Mouse (Mus musculus): ENCODE results near the gene Map2.
A peak's percentile ranks its signal among the peaks of the same experiment; 100 is the strongest.

Gene Map2

DNA sequence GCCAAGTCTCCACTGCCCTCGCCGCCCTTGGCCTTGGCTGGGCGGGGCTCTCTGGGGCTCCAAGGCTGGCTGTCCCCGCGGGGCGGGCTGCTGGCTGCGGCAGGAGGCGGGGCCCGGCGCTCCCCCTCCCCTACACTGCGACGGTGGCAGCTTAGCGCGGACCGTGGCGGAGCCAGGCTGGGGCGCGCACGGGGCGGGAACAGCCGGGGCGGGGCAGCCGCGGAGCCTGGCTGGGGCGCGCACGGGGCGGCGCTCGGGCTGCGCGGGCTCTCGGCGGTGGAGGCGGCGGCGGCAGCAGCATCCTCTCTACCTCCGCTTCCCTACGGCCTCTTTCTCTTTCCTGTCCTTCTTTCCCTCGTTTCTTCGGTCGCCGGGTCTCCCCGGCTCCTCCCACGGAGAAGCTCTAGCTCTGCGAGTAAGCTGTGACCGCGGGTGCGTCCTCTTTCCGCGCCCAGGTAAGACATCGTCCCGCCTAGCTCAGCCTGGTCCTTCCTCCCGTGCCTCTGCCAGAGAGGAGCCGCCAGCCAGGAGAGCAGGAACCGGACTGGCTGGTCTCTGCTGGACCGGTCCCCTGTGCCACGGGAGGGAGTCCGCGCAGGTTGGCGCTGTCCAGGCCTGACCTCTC, at the start of gene Map2:
TSS of gene Map2 (plus strand) at position 233 of the 625 bp plus-strand sequence.
- peak; percentile 91 for DNase-seq

- no peak for DNase-seq
Measured at GRCm38 (mm10) chr1:66133014-66133413, 42.1 kb upstream of the Map2 start.

DNA sequence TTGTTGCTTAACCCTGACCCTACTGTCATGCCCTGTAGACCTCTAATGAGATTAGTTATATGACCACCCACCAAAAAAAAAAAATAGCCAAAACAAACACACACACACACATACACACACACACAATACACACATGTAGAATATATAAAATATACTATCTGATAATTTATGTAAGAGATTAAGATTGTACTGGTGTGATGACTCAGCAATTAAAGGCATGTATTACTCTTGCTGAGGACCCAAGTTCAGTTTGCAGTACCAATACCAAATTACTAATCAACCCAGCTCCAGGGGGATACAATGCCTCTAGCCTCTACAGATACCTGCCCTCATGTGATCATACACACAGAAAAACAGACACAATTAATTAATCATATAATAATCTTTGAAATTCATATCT, 39.7 kb upstream of the Map2 start:
- DNase-seq = no peak

DNA sequence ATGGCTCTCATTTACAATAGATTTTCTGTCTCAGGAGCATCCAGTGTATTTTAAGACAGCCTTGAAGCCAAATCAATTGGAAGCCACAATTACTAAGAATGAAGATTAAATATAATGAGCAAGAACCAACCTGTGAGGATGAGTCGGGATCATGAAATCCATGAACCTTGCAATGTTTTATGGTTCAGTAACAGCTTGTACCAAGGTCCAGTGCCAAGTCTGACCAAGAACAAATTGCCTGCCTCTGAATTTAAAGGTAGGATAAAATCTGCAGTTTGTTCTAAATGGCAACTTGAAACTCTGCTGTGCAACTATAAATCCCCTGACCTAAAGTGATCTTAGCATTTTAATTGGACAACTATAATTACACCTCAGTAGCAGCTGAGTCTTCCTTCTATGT, 34.4 kb upstream of the Map2 start:
- DNase-seq = no peak

GRCm38 (mm10) chr1:66145180-66145579, 29.9 kb upstream of the Map2 start:
- DNase-seq = no peak

GRCm38 (mm10) chr1:66148825-66149514, 26.1 kb upstream of the Map2 start:
- no peak for DNase-seq

- no peak for DNase-seq
Measured at GRCm38 (mm10) chr1:66150806-66151205, 24.3 kb upstream of the Map2 start.

DNA sequence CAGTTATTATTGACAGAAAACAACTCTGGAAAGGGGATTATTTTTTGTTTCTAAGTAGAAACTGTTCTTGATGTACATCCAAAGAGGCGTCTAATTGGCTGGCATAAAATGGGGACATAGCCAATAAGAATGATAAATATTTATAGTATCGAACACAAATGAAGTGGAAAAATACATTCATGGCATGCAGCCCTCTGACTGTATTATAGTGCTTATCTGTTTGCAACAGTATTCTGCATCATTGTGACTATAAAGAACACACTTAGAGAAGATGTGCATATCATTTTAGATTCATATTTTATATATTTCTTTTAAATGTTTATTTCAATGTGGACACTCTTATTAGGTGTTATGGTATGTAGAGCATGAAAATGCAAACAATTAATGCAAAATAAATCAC, 17.9 kb upstream of the Map2 start:
- DNase-seq = no peak

DNA sequence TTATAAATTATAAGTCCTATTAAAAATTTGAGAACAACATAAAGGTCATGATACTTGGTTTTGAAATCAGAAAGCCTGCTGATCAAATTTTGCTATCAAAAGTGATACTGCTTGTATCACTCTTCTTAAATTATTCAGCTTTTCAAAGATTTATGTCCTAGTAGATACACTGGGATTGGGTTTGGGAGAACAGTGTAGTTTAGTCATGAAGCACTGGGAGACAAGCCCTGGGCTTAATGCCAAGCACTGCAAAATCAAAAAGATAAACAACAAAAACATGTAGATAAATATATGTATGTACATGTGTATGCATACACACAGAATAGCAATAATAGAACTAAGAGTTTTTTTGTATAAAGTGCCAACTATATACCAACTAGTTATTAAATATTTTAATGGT, 17.5 kb upstream of the Map2 start:
- no peak for DNase-seq

DNA sequence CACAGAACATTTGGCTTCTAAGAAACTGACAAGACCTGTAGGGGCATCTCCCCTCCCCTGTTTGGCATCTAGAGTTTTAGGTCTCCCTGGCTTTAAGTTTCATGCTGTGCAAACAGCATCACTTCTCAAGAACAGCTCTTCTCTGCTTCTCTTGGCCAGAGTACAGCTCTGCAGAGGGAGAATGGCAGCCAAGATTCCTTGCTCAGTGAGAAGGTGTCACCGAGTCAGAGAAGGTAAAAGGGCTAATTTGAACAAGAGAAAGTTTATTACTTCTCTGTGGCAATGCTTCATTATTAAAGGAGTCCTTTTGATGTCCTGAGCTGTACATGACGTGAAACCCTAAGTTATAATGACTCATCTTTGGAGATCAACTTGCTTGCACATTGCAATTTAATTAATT, 10.4 kb upstream of the Map2 start:
- DNase-seq = no peak

DNA sequence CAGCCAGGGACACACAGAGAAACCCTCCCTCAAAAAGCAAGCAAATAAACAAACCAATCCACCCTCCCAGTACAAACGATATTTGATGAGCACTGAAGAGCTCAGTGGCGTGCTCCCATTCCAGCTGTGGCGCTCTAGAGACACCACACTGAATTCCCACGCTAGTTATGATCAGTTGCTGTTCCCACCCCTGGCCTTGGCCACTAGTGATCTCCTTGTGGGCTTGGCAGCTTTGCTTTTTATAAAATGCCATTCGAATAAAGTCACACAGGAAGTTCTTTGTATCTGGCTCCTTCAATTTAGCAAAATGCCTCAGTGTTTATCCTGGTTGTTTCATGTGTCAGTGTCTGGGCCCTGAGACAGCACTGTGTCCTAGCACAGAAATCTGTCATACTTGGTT, 6.4 kb upstream of the Map2 start:
- no peak for DNase-seq

DNA sequence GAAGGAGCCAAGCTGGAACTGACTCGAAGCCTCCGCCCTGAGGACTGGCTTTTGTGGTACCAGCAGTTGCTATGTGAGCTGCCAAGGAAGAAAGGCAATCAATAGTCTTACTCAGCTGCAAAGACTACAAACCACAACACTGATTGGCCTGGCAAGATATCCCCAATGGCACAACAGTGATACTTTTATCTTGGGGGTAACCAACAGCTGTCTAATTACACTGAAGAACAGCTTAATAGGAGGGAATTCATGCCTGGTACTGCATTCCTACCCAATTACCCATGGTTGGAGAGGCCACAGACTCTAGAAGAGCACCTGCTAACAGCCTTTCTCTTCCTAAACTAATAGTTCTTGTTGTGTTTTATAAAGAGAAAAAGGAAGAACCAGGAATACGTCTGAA, 2.9 kb upstream of the Map2 start:
- no peak for DNase-seq

DNA sequence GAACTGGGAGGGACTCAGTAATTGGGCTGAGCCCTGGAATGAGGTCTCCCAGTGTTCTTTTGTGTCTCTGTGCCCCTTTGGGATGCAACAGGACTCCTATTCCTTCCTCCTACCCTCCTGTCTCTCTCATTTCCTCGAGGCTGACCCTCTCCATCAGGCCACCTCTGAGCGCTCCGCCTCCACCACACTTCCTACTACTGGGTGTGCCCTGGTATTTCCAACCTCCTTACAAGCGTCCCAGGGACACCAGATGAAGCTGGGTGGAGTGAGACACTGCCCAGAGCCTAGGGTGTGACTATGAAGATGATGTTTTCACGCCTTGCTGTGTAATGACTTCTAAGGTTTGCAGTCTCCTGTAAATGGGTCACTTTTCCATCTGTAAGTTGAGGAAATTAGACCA, 1.4 kb upstream of the Map2 start:
- DNase-seq = no peak

DNA sequence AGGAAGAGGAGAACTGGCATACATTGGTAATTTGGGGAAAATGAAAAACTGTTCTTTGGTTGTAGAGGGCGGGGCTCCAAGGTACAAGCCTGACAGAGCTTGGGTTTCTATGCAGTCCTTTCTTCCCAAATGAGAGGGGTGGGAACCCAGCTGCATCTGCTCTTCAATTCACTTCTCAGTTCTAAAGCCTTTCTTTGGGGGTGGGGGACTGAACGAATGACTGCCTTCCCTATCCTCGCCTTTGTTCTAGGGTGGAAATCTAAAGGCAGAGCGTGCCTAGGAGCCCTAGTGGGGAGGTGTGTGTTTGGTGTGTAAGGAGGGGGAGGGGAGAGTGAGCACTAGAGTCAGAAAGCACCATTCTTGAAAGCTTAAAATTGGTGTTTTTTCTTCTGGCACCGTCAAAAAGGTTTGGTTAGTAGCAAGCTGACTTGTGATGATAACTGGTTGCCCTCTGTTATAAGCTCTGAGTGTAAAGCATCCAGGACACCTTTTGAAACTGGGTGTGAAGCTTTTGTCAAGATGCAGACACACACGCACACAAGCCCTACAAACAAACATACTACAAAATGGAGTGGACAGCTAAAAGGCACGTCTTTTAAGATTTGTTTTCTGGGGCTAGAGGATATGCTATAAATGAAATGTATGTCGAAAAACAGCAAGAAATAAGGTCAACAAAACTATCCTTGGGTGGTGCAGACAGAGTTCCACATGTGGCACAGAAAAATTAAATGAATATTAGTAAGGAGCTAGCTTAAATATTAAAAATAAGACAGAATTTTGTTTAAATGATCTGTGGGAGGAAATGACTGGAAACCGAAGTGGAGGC, 1.2 kb downstream of the Map2 start:
- no peak for DNase-seq

- DNase-seq = no peak
Measured at GRCm38 (mm10) chr1:66176838-66177105, 1.7 kb downstream of the Map2 start.

GRCm38 (mm10) chr1:66177489-66178170, 2.6 kb downstream of the Map2 start:
- peak; percentile 67 for DNase-seq

DNA sequence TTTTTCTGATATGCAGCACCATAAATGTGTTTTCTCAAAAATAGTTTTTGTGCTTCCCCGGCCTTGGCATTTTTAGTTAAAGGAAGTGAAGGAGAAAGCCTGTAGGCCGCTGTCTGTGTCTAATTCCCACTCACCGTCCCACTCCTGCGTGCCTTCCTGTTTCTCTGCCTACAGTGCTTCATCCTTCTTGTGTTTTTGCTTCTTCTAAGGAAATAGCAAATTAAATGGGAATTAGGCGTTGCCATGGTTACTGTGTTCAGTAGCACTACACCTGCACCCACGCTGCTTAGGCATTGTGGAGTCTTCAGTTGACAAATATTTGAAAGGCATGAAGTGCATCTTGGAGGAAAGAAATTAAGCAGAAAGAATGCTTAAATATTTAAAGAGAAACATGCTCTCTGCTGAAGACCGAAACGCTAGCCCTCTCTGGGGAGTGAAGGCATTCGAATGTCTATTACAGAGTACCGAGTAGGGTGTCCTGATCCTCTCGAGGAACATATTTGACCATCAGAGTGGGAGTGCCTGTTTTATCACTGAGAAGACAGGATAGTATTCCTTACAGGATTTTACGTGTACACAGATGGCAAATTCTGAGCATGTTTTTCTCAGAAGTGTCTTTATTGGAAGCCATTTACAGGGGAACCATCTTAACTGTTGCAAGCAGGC, 12.1 kb downstream of the Map2 start:
- no peak for DNase-seq

DNA sequence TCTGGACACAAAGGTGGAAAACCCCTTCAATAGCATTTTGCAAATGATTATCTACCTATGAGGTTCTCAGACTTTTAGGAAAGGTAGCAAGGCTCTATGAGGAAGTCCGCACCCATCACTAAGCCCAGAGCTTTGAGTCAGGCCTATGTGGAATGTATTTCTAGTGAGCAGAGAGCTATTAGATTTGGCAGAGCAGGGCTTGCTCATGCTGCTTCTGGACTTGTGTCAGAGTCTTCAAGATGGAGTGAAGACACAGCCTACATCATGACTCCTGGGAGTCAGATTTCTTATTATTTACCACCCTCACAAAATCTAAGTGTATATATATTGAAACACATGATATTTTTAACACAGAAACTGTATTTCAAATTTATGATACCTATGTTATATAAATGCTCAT, 17.3 kb downstream of the Map2 start:
- no peak for DNase-seq

- peak; percentile 82 for DNase-seq
Measured at GRCm38 (mm10) chr1:66192891-66193290, 17.8 kb downstream of the Map2 start.

- DNase-seq = peak; percentile 53
Measured at GRCm38 (mm10) chr1:66195040-66195726, 20.1 kb downstream of the Map2 start.

GRCm38 (mm10) chr1:66196240-66196639, 21.2 kb downstream of the Map2 start:
- DNase-seq = no peak

DNA sequence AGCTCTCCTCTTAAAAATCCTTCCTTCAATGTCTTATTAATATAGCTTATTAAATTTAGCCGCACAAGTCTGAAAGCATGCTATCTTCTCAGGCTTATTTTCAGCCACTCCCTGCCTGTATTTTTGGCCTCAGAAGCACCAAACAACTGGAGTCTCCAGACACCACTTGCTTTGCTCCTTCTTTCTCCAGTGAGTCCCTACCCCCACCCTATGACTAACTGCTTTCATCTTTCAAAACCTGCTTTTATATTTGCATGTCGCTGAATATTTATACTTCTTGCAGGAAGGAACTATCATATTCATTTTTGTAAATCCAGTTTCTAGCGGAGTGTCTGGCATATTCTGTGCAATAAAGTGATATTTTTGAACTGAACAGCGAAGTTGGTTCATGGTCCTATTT, 21.6 kb downstream of the Map2 start:
- DNase-seq = no peak

GRCm38 (mm10) chr1:66205517-66205916, 30.4 kb downstream of the Map2 start:
- DNase-seq = no peak
